Mouse (Mus musculus): ENCODE measurements around the gene Olfr816.
"Not testable (repeated sequence)": the region's sequence is repeated elsewhere in the genome, so short reads cannot be mapped to it uniquely, and the experiment has no call there.

The Olfr816 gene

DNA sequence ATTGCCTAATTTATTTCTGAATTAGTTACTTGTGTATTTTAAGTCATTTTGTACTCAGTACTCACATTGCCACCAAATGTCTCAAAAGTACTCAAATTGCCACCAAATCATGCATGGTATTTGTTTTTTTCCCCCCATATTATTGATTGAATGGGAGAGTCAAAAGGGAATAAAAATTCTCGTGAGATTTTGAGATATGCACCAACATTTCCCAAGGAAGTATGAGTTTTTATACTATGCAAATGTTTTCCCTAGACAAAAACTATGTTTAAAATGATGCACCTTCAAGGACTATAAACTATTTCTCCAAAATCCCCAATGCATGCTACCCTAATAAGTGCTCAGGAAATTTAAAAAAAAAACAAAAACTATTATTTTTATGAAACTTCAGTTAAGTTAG, at the start of gene Olfr816:
TSS of gene Olfr816 (minus strand) at position 101 of the 400 bp plus-strand sequence.
- DNase-seq: no peak

DNA sequence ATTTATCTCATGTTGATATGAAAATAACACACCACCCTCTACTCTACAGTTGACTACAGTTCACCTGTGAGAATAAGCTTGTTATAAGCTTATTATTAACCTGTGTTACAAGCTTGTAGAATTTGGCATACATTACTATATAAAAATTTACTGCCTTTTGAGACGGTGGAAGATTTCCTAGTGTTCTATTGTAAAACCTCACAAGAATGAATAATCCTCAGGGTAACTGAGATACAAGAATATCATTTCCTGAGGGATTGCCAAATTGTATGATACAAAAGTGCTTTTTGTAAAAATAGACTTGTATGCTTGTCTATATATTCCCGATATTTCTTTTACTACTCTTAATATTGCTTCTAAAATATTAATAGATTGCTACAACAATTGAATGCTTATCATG, 33.6 kb upstream of the Olfr816 start, which contains the start of gene Olfr818:
TSS of gene Olfr818 (minus strand) at position 101 of the 400 bp plus-strand sequence.
- DNase-seq: no peak

DNA sequence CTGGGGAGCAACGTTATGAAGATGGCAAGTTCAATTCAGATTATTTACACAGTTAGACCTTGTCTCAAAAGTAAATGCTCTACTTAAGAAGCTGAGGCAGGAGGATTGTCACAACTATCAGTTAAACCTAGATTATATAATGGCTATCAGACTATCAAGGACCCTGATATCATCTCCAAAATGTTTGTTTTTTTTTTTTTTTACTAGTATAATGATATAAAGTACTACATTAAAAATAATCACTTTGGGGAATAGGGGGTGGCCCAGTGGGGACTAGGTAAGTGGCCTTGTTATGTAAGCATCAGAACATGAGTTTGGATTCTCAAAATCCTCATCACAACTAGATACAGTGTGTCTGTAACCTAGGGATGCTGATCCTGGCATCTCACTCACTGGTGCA, 9.6 kb downstream of the Olfr816 start, which contains the start of gene Olfr815:
TSS of gene Olfr815 (minus strand) at position 101 of the 400 bp plus-strand sequence.
- DNase-seq: not testable (repeated sequence)

DNA sequence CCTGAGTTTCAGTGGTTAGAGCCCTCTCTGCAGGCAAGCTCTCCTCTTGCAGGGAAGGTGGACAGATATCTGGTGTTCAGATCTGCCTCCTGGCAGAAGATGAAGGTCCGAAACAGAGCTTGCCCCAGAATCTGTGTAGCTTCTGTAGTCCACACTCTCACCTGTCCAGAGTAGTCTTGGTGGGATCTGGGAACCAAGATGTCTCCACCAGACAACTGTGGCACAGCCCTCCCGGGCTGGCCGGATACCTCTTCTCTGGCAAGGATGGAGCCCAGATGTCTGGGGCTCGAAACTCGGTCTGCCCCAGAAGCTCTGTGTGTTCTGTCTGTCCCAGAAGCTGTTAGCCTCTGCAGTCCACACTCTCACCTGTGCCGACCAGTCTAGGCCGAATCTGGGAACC, 29.5 kb downstream of the Olfr816 start:
- DNase-seq: no peak

DNA sequence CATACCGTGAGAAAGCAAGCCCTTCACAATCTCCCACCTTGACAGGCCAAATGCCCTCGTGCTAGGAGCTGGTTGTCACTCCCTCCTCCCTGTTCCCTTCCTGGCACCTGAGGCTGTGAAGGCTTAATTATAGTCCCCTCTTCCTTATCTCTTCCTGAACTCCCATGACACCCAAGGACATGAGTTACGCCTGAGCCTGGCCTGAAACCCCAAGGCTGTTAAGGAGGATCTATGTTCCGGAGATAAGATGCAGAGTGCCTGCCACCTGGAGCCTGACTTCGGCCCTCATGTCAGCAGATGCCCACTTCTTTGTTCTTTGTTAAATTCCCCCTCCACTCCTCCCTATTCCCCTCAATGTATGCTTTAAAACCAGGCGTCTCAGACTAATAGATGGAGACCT, 29.9 kb downstream of the Olfr816 start:
- not testable (repeated sequence) for DNase-seq

DNA sequence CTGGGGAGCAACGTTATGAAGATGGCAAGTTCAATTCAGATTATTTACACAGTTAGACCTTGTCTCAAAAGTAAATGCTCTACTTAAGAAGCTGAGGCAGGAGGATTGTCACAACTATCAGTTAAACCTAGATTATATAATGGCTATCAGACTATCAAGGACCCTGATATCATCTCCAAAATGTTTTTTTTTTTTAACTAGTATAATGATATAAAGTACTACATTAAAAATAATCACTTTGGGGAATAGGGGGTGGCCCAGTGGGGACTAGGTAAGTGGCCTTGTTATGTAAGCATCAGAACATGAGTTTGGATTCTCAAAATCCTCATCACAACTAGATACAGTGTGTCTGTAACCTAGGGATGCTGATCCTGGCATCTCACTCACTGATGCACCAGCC, 35.6 kb downstream of the Olfr816 start, which contains the start of gene Olfr814:
TSS of gene Olfr814 (minus strand) at position 101 of the 400 bp plus-strand sequence.
- not testable (repeated sequence) for DNase-seq

Measured in retina, postnatal 1 day (tissue).